Mouse (Mus musculus) midbrain, embryonic 15.5 days (tissue): ENCODE data around the gene Plxna2. TPM values are rescaled to one million over a fixed set of nuclear protein-coding genes. Genes with fewer than 3 reads are reported as not detected.

Experiments used
- ATAC-seq: fragments of 200-750 bp; cut with Nextera tagmentation; replicated peaks from 2 replicates; pipeline ENCODE4 v1.8.0; 2017; ENCODE audit warnings: moderate TSS enrichment
- H3K27ac ChIP-seq: fragments of 300-500 bp; sonication (generic); 2 replicates; pipeline ENCODE4 v1.5.1; 2015; ENCODE audit warnings: mild to moderate bottlenecking, inconsistent platforms
- H3K27me3 ChIP-seq: fragments of 300-500 bp; sonication (generic); replicated peaks from 2 replicates; pipeline ENCODE4 v1.6.1; 2015; ENCODE audit warnings: inconsistent platforms
- H3K36me3 ChIP-seq: fragments of 300-500 bp; sonication (generic); replicated peaks from 2 replicates; pipeline ENCODE4 v1.6.1; 2015; ENCODE audit warnings: inconsistent platforms
- H3K4me1 ChIP-seq: fragments of 300-500 bp; sonication (generic); 2 replicates; pipeline ENCODE4 v1.6.1; 2015; ENCODE audit warnings: inconsistent platforms
- H3K4me2 ChIP-seq: fragments of 300-500 bp; sonication (generic); 2 replicates; pipeline ENCODE4 v1.6.1; 2015; ENCODE audit warnings: inconsistent platforms, mild to moderate bottlenecking, moderate library complexity
- H3K4me3 ChIP-seq: fragments of 300-500 bp; sonication (generic); 2 replicates; pipeline ENCODE4 v1.5.1; 2015; ENCODE audit warnings: mild to moderate bottlenecking, inconsistent platforms
- H3K9ac ChIP-seq: fragments of 300-500 bp; sonication (generic); 2 replicates; pipeline ENCODE4 v1.6.1; 2015; ENCODE audit warnings: mild to moderate bottlenecking, inconsistent platforms
- H3K9me3 ChIP-seq: fragments of 300-500 bp; sonication (generic); 2 replicates; pipeline ENCODE4 v1.6.1; 2016; ENCODE audit warnings: inconsistent platforms
- WGBS: fragments of 180-500 bp; shearing (Covaris S2); methylation state at CpG from one replicate; pipeline ENCODE4 v1.1.7; 2015; ENCODE audit warnings: mixed read lengths; 5-methylcytosine and 5-hydroxymethylcytosine counted together
- polyA plus RNA-seq: library from polyadenylated mRNA; unstranded; fragments of >200 nt; fragmentation: Nextera tagmentation; extraction: Ambion mirVana; gene quantifications from 2 replicates; pipeline ENCODE4 v1.2.1, GENCODE M21; 2015

Plxna2 gene
- 22.4 and 23.8 TPM in 2 replicates for polyA plus RNA-seq

- Histone ChIP-seq H3K27me3 (no peaks in the 10 kb centered on the region), H3K4me3 (peak within 1 kb of the TSS; percentile 84), H3K27ac (peak within 1 kb of the TSS; percentile 91), H3K9me3 (no peaks in the 10 kb centered on the region), H3K36me3 (no peaks in the 10 kb centered on the region), H3K4me2 (peak within 1 kb of the TSS; percentile 62), H3K9ac (no peak within 1 kb of the TSS; the same call in 1 of the 2 replicates), H3K4me1 (peaks cover 26% of the 10 kb centered on the region)
- WGBS: 94% methylated on average over 2 of the region's 2 CpGs
- no peak for ATAC-seq
These were observed at the start of gene Plxna2 for GRCm38 (mm10) chr1:194617918-194618317. Plxna2 (plus strand) TSS chr1:194618218.

- Histone ChIP-seq H3K4me2 (no peak overlapping the region), H3K27me3 (no peaks in the 10 kb centered on the region), H3K4me3 (no peak overlapping the region), H3K27ac (no peak overlapping the region), H3K9ac (no peak overlapping the region), H3K9me3 (no peaks in the 10 kb centered on the region), H3K36me3 (no peaks in the 10 kb centered on the region), H3K4me1 (peaks cover 3% of the 10 kb centered on the region; the same call in 1 of the 2 replicates)
- no peak for ATAC-seq
- WGBS: 49% methylated on average over 3 of the region's 3 CpGs
These were observed 44.1 kb upstream of the Plxna2 start for GRCm38 (mm10) chr1:194573870-194574269.

- Histone ChIP-seq H3K27me3 (no peaks in the 10 kb centered on the region), H3K36me3 (no peaks in the 10 kb centered on the region), H3K4me3 (no peak overlapping the region), H3K4me2 (no peak overlapping the region), H3K27ac (no peak overlapping the region), H3K9me3 (no peaks in the 10 kb centered on the region), H3K9ac (no peak overlapping the region), H3K4me1 (peaks cover 3% of the 10 kb centered on the region; the same call in 1 of the 2 replicates)
- ATAC-seq: no peak
- WGBS: 88% methylated on average over 3 of the region's 3 CpGs
These were observed 39.7 kb upstream of the Plxna2 start for GRCm38 (mm10) chr1:194578270-194578669.

- no peaks in the 10 kb centered on the region for H3K36me3 ChIP-seq
- no peak overlapping the region for H3K4me3 ChIP-seq
- H3K4me2 ChIP-seq: no peak overlapping the region
- ATAC-seq: no peak
- H3K9ac ChIP-seq: no peak overlapping the region
- H3K27me3 ChIP-seq: no peaks in the 10 kb centered on the region
- H3K27ac ChIP-seq: no peak overlapping the region
- H3K9me3 ChIP-seq: no peaks in the 10 kb centered on the region
- H3K4me1 ChIP-seq: no peaks in the 10 kb centered on the region
These were observed 37.5 kb upstream of the Plxna2 start for GRCm38 (mm10) chr1:194580539-194580938.

GRCm38 (mm10) chr1:194586670-194587069 lies 31.3 kb upstream of the Plxna2 start:
- H3K4me3 ChIP-seq: no peak overlapping the region
- H3K27ac ChIP-seq: no peak overlapping the region
- no peaks in the 10 kb centered on the region for H3K9me3 ChIP-seq
- no peak overlapping the region for H3K9ac ChIP-seq
- 63% methylated on average over 1 of the region's 1 CpGs for WGBS
- 0 out of 2 replicates have a peak, but pooled peaks cover 3% of the 10 kb centered on the region for H3K4me1 ChIP-seq
- no peak overlapping the region for H3K4me2 ChIP-seq
- ATAC-seq: no peak
- H3K36me3 ChIP-seq: no peaks in the 10 kb centered on the region
- no peaks in the 10 kb centered on the region for H3K27me3 ChIP-seq

GRCm38 (mm10) chr1:194587532-194587931 lies 30.5 kb upstream of the Plxna2 start:
- H3K36me3 ChIP-seq: no peaks in the 10 kb centered on the region
- no peaks in the 10 kb centered on the region for H3K9me3 ChIP-seq
- ATAC-seq: no peak
- 0 out of 2 replicates have a peak, but pooled peaks cover 3% of the 10 kb centered on the region for H3K4me1 ChIP-seq
- no peak overlapping the region for H3K9ac ChIP-seq
- no peak overlapping the region for H3K27ac ChIP-seq
- no peak overlapping the region for H3K4me2 ChIP-seq
- H3K27me3 ChIP-seq: no peaks in the 10 kb centered on the region
- H3K4me3 ChIP-seq: no peak overlapping the region

GRCm38 (mm10) chr1:194587956-194588668 lies 29.9 kb upstream of the Plxna2 start:
- no peaks in the 10 kb centered on the region for H3K9me3 ChIP-seq
- ATAC-seq: no peak
- H3K9ac ChIP-seq: no peak overlapping the region
- no peaks in the 10 kb centered on the region for H3K27me3 ChIP-seq
- H3K36me3 ChIP-seq: no peaks in the 10 kb centered on the region
- H3K27ac ChIP-seq: no peak overlapping the region
- H3K4me2 ChIP-seq: no peak overlapping the region
- H3K4me1 ChIP-seq: 0 out of 2 replicates have a peak, but pooled peaks cover 3% of the 10 kb centered on the region
- WGBS: 31% methylated on average over 1 of the region's 1 CpGs
- H3K4me3 ChIP-seq: no peak overlapping the region

GRCm38 (mm10) chr1:194588711-194589451 lies 29.1 kb upstream of the Plxna2 start:
- Histone ChIP-seq H3K36me3 (no peaks in the 10 kb centered on the region), H3K27ac (no peak overlapping the region), H3K9ac (no peak overlapping the region), H3K4me2 (no peak overlapping the region), H3K27me3 (no peaks in the 10 kb centered on the region), H3K9me3 (no peaks in the 10 kb centered on the region), H3K4me3 (no peak overlapping the region), H3K4me1 (0 out of 2 replicates have a peak, but pooled peaks cover 3% of the 10 kb centered on the region)
- 50% methylated on average over 1 of the region's 1 CpGs for WGBS
- ATAC-seq: no peak

- 0 out of 2 replicates have a peak, but pooled peaks cover 2% of the 10 kb centered on the region for H3K4me1 ChIP-seq
- no peak overlapping the region for H3K9ac ChIP-seq
- H3K9me3 ChIP-seq: no peaks in the 10 kb centered on the region
- H3K27ac ChIP-seq: no peak overlapping the region
- no peak overlapping the region for H3K4me2 ChIP-seq
- H3K36me3 ChIP-seq: no peaks in the 10 kb centered on the region
- 84% methylated on average over 5 of the region's 5 CpGs for WGBS
- ATAC-seq: no peak
- H3K27me3 ChIP-seq: no peaks in the 10 kb centered on the region
- no peak overlapping the region for H3K4me3 ChIP-seq
These were observed 24.9 kb upstream of the Plxna2 start for GRCm38 (mm10) chr1:194593155-194593554.

GRCm38 (mm10) chr1:194607406-194608261 lies 10.4 kb upstream of the Plxna2 start:
- H3K9ac ChIP-seq: no peak overlapping the region
- H3K36me3 ChIP-seq: no peaks in the 10 kb centered on the region
- H3K4me2 ChIP-seq: no peak overlapping the region
- H3K4me1 ChIP-seq: no peaks in the 10 kb centered on the region
- ATAC-seq: no peak
- no peak overlapping the region for H3K4me3 ChIP-seq
- H3K9me3 ChIP-seq: no peaks in the 10 kb centered on the region
- no peaks in the 10 kb centered on the region for H3K27me3 ChIP-seq
- H3K27ac ChIP-seq: no peak overlapping the region
- 65% methylated on average over 5 of the region's 5 CpGs for WGBS

- Histone ChIP-seq H3K4me1 (no peaks in the 10 kb centered on the region), H3K4me3 (no peak overlapping the region), H3K4me2 (no peak overlapping the region), H3K9ac (no peak overlapping the region), H3K9me3 (no peaks in the 10 kb centered on the region), H3K36me3 (no peaks in the 10 kb centered on the region), H3K27me3 (no peaks in the 10 kb centered on the region), H3K27ac (no peak overlapping the region)
- 26% methylated on average over 2 of the region's 2 CpGs for WGBS
- no peak for ATAC-seq
These were observed 7.5 kb upstream of the Plxna2 start for GRCm38 (mm10) chr1:194610516-194610915.

GRCm38 (mm10) chr1:194612628-194613027 lies 5.4 kb upstream of the Plxna2 start:
- no peak for ATAC-seq
- H3K9ac ChIP-seq: no peak overlapping the region
- H3K4me1 ChIP-seq: no peaks in the 10 kb centered on the region
- 78% methylated on average over 1 of the region's 1 CpGs for WGBS
- no peak overlapping the region for H3K27ac ChIP-seq
- no peak overlapping the region for H3K4me2 ChIP-seq
- no peaks in the 10 kb centered on the region for H3K27me3 ChIP-seq
- no peaks in the 10 kb centered on the region for H3K36me3 ChIP-seq
- H3K9me3 ChIP-seq: no peaks in the 10 kb centered on the region
- H3K4me3 ChIP-seq: no peak overlapping the region
